Mouse (Mus musculus) midbrain, embryonic 16.5 days (tissue): ENCODE results near the gene D13Ertd608e. TPM values are rescaled to one million over a fixed set of nuclear protein-coding genes. Genes with fewer than 3 reads are reported as not detected.
"Not testable (repeated sequence)": the region's sequence is repeated elsewhere in the genome, so short reads cannot be mapped to it uniquely, and the experiment has no call there.

Experiments
- ATAC-seq: fragments of 200-750 bp; cut with Nextera tagmentation; 2 replicates; pipeline ENCODE4 v1.8.0; 2017; ENCODE audit warnings: moderate TSS enrichment
- H3K27ac ChIP-seq: fragments of 300-500 bp; sonication (generic); 2 replicates; pipeline ENCODE4 v1.5.1; 2014; ENCODE audit warnings: mild to moderate bottlenecking, low read length, mixed read lengths
- H3K27me3 ChIP-seq: fragments of 300-500 bp; sonication (generic); 2 replicates; pipeline ENCODE4 v1.6.1; 2014; ENCODE audit warnings: low read depth, low read length, mixed read lengths; ENCODE audit not compliant: control insufficient read depth, insufficient read depth
- H3K36me3 ChIP-seq: fragments of 300-500 bp; sonication (generic); 2 replicates; pipeline ENCODE4 v1.6.1; 2014; ENCODE audit warnings: mild to moderate bottlenecking, low read length, moderate library complexity, mixed read lengths; ENCODE audit not compliant: control insufficient read depth, insufficient read depth
- H3K4me1 ChIP-seq: fragments of 300-500 bp; sonication (generic); 2 replicates; pipeline ENCODE4 v1.6.1; 2014; ENCODE audit warnings: mild to moderate bottlenecking, low read length, mixed read lengths; ENCODE audit not compliant: control insufficient read depth, insufficient read depth
- H3K4me2 ChIP-seq: fragments of 300-500 bp; sonication (generic); 2 replicates; pipeline ENCODE4 v1.6.1; 2014; ENCODE audit warnings: mild to moderate bottlenecking, low read length, mixed read lengths
- H3K4me3 ChIP-seq: fragments of 300-500 bp; sonication (generic); 2 replicates; pipeline ENCODE4 v1.5.1; 2014; ENCODE audit warnings: low read depth, mild to moderate bottlenecking, low read length, moderate library complexity, mixed read lengths
- H3K9ac ChIP-seq: fragments of 300-500 bp; sonication (generic); 2 replicates; pipeline ENCODE4 v1.6.1; 2014; ENCODE audit warnings: low read depth, low read length, mixed read lengths
- H3K9me3 ChIP-seq: fragments of 300-500 bp; sonication (generic); replicated peaks from 2 replicates; pipeline ENCODE4 v1.6.1; 2014; ENCODE audit warnings: mild to moderate bottlenecking, low read length, mixed read lengths; ENCODE audit not compliant: control insufficient read depth, poor library complexity, severe bottlenecking
- WGBS: fragments of 180-500 bp; shearing (Covaris S2); extraction: QIAGEN DNeasy Blood & Tissue Kit; methylation state at CpG from one replicate; pipeline ENCODE4 v1.1.7; 2014; 5-methylcytosine and 5-hydroxymethylcytosine counted together
- polyA plus RNA-seq: library from polyadenylated mRNA; unstranded; fragments of >200 nt; fragmentation: Nextera tagmentation; extraction: Ambion mirVana; gene quantifications from 2 replicates; pipeline ENCODE4 v1.2.1, GENCODE M21; 2015

Gene D13Ertd608e
- polyA plus RNA-seq, 1 experiment from 2014 or later: not detected

DNA sequence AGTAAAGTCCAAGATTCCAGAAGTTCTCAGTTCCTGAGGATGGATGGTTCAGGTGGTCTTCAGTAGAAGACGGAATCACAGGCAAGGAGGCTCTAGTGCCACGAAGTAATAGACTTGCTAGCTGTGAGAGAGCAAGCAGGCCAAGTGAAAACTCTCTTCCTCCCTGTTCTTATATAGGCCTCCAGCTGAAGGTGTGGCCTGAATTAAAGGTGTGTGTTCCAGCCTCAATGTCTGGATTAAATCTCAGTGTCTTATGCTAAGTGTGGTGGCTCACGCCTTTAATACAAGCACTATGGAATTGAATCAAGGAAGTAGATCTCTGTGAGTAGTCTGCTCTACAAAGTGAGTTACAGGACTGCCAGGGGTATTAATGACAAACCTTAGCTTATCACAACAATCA, 58.9 kb downstream of the D13Ertd608e start, which contains the start of gene Tcstv1:
Gene Tcstv1, minus strand, starts transcription at position 101 of the 400 bp plus-strand sequence.
- H3K36me3 ChIP-seq, H3K27ac ChIP-seq, H3K4me1 ChIP-seq, H3K9me3 ChIP-seq, H3K27me3 ChIP-seq, ATAC-seq, H3K4me2 ChIP-seq, H3K9ac ChIP-seq, H3K4me3 ChIP-seq: not testable (repeated sequence)
- WGBS: 88% methylated on average over 3 of the region's 3 CpGs

Other genes starting within 250 kb of the D13Ertd608e start
- 0.20 and 0.37 TPM in 2 replicates for gene Ccl28, start 212.2 kb upstream of the D13Ertd608e start, polyA plus RNA-seq
- 635 and 644 TPM in 2 replicates for gene Hmgcs1, start 145.6 kb upstream of the D13Ertd608e start, polyA plus RNA-seq
- 5.5 and 7.0 TPM in 2 replicates for gene Nim1k, start 80.1 kb upstream of the D13Ertd608e start, polyA plus RNA-seq
- gene Zfp131, start 45.1 kb upstream of the D13Ertd608e start, polyA plus RNA-seq: 27.4 and 30.8 TPM in 2 replicates
- not detected in 2 replicates for gene AF067063, start 5.8 kb upstream of the D13Ertd608e start, polyA plus RNA-seq
- gene Tcstv1, start 58.8 kb downstream of the D13Ertd608e start, polyA plus RNA-seq: not detected in 2 replicates
- not detected in 2 replicates for gene Gm21761, start 93.3 kb downstream of the D13Ertd608e start, polyA plus RNA-seq
- gene B020031M17Rik, start 114.8 kb downstream of the D13Ertd608e start, polyA plus RNA-seq: not detected in 2 replicates
- gene Gm36079, start 191.0 kb downstream of the D13Ertd608e start, polyA plus RNA-seq: not detected in 2 replicates
- gene Gm21188, start 216.2 kb downstream of the D13Ertd608e start, polyA plus RNA-seq: not detected in 2 replicates